Comparison of ENCODE assay signal across 17 mouse cellular contexts in genomic region chr7:125740521-125740920, GRCm38 (mm10).
"Had no signal": no experiment of that assay in that cellular context is flagged by ENCODE, and none has a peak within 500 bp of the region (broad histone marks: within the 10 kb centered on the region; RNA-seq: fewer than 3 reads in every experiment).

No protein-coding gene starts in this region.

- H3K36me3 ChIP-seq: liver, embryonic 15.5 days; midbrain, embryonic 10.5 days; midbrain, embryonic 12.5 days; neural tube, embryonic 13.5 days; neural tube, embryonic 15.5 days had no signal

- H3K4me2 ChIP-seq: liver, embryonic 15.5 days; lung, embryonic 14.5 days; midbrain, embryonic 12.5 days; neural tube, embryonic 13.5 days; neural tube, embryonic 15.5 days had no signal

- H3K4me1 ChIP-seq: liver, embryonic 15.5 days; midbrain, embryonic 10.5 days; midbrain, embryonic 12.5 days; neural tube, embryonic 13.5 days; neural tube, embryonic 15.5 days had no signal

- H3K4me3 ChIP-seq: liver, embryonic 15.5 days; midbrain, embryonic 10.5 days; midbrain, embryonic 12.5 days; myocyte; neural tube, embryonic 13.5 days; neural tube, embryonic 15.5 days had no signal

- H3K27me3 ChIP-seq: liver, embryonic 15.5 days; midbrain, embryonic 12.5 days; neural tube, embryonic 13.5 days; neural tube, embryonic 15.5 days had no signal

- H3K27ac ChIP-seq: liver, embryonic 15.5 days; midbrain, embryonic 10.5 days; midbrain, embryonic 12.5 days; neural tube, embryonic 13.5 days; neural tube, embryonic 15.5 days had no signal

- H3K9ac ChIP-seq: liver, embryonic 15.5 days; lung, embryonic 14.5 days; midbrain, embryonic 12.5 days; neural tube, embryonic 13.5 days; neural tube, embryonic 15.5 days had no signal

- ATAC-seq: midbrain, embryonic 16.5 days had no signal

- DNase-seq: midbrain, embryonic 14.5 days; retina, postnatal 1 day; right cerebral cortex, adult 18-20 months; right cerebral cortex, postnatal 25 days; right cerebral cortex, postnatal 4 days; spleen, adult 18-20 months; thymus, adult 18-20 months; thymus, postnatal 14 days; thymus, postnatal 36 days had no signal

- H3K9me3 ChIP-seq: liver, embryonic 15.5 days; midbrain, embryonic 10.5 days; midbrain, embryonic 12.5 days; neural tube, embryonic 13.5 days; neural tube, embryonic 15.5 days had no signal
